Mouse (Mus musculus) retina, embryonic 14.5 days (tissue): Measurements from ENCODE around the gene 6030468B19Rik.
"Not testable (repeated sequence)": the region's sequence is repeated elsewhere in the genome, so short reads cannot be mapped to it uniquely, and the experiment has no call there.

Experiments
- DNase-seq: peaks from one replicate; pipeline ENCODE4 v3.0.0-alpha.2; 2015; ENCODE audit warnings: low spot score

Gene 6030468B19Rik

GRCm38 (mm10) chr11:117778851-117779433, 18.5 kb upstream of the 6030468B19Rik start:
- DNase-seq = no peak

- DNase-seq = peak; percentile 67
These were observed 17.8 kb upstream of the 6030468B19Rik start for GRCm38 (mm10) chr11:117779434-117780198.

- DNase-seq = no peak
These were observed 17.3 kb upstream of the 6030468B19Rik start for GRCm38 (mm10) chr11:117780199-117780515.

- peak; percentile 61 for DNase-seq
These were observed 16.8 kb upstream of the 6030468B19Rik start for GRCm38 (mm10) chr11:117780582-117781111.

- DNase-seq = no peak
These were observed 16.1 kb upstream of the 6030468B19Rik start for GRCm38 (mm10) chr11:117781199-117781821.

GRCm38 (mm10) chr11:117781993-117782704, 15.3 kb upstream of the 6030468B19Rik start, which contains the start of the genes Tmc8 and Tmc6:
Tmc8 (plus strand) TSS chr11:117782076.
Tmc6 (minus strand) TSS chr11:117782198.
- no peak for DNase-seq

GRCm38 (mm10) chr11:117782705-117783034, 14.8 kb upstream of the 6030468B19Rik start:
- no peak for DNase-seq

- peak; percentile 82 for DNase-seq
These were observed 14.4 kb upstream of the 6030468B19Rik start for GRCm38 (mm10) chr11:117783089-117783488.

- peak; percentile 23 for DNase-seq
These were observed 13.7 kb upstream of the 6030468B19Rik start for GRCm38 (mm10) chr11:117783683-117784309.

- DNase-seq = peak; percentile 26
These were observed 11.2 kb upstream of the 6030468B19Rik start for GRCm38 (mm10) chr11:117786294-117786693.

- not testable (repeated sequence) for DNase-seq
These were observed 9.0 kb upstream of the 6030468B19Rik start for GRCm38 (mm10) chr11:117788481-117788880.

GRCm38 (mm10) chr11:117790286-117790685, 7.2 kb upstream of the 6030468B19Rik start:
- peak; percentile 83 for DNase-seq

GRCm38 (mm10) chr11:117790703-117791440, 6.6 kb upstream of the 6030468B19Rik start:
- peak; percentile 24 for DNase-seq

GRCm38 (mm10) chr11:117791441-117791761, 6.1 kb upstream of the 6030468B19Rik start:
- DNase-seq = no peak

GRCm38 (mm10) chr11:117792281-117792888, 5.1 kb upstream of the 6030468B19Rik start:
- DNase-seq = peak; percentile 38

- no peak for DNase-seq
These were observed 3.4 kb upstream of the 6030468B19Rik start for GRCm38 (mm10) chr11:117794035-117794551.

- no peak for DNase-seq
These were observed 506 bp upstream of the 6030468B19Rik start for GRCm38 (mm10) chr11:117796954-117797353.

GRCm38 (mm10) chr11:117798160-117798541, 691 bp downstream of the 6030468B19Rik start:
- no peak for DNase-seq

- DNase-seq = no peak
These were observed 1.7 kb downstream of the 6030468B19Rik start for GRCm38 (mm10) chr11:117799174-117799573.

- no peak for DNase-seq
These were observed 2.6 kb downstream of the 6030468B19Rik start for GRCm38 (mm10) chr11:117800038-117800437.

- DNase-seq = no peak
These were observed 4.2 kb downstream of the 6030468B19Rik start for GRCm38 (mm10) chr11:117801650-117802049.
